Mouse (Mus musculus) heart, embryonic 11.5 days (tissue): ENCODE data around the gene Hoxa4. TPM values are rescaled to one million over a fixed set of nuclear protein-coding genes. Genes with fewer than 3 reads are reported as not detected.

Experiments used
- ATAC-seq: fragments of 200-750 bp; cut with Nextera tagmentation; replicated peaks from 2 replicates; pipeline ENCODE4 v1.8.0; 2017; ENCODE audit warnings: moderate library complexity; ENCODE audit not compliant: insufficient number of reproducible peaks, low FRiP score, low TSS enrichment
- H3K27ac ChIP-seq: fragments of 300-500 bp; sonication (generic); 2 replicates; pipeline ENCODE4 v1.5.1; 2014; ENCODE audit warnings: mild to moderate bottlenecking, low read depth, low read length
- H3K27me3 ChIP-seq: fragments of 300-500 bp; sonication (generic); 2 replicates; pipeline ENCODE4 v1.6.1; 2014; ENCODE audit warnings: mild to moderate bottlenecking, low read length, mixed read lengths; ENCODE audit not compliant: control insufficient read depth, insufficient read depth
- H3K36me3 ChIP-seq: fragments of 300-500 bp; sonication (generic); 2 replicates; pipeline ENCODE4 v1.6.1; 2014; ENCODE audit warnings: mild to moderate bottlenecking, low read length, moderate library complexity, mixed read lengths; ENCODE audit not compliant: control insufficient read depth, insufficient read depth
- H3K4me1 ChIP-seq: fragments of 300-500 bp; sonication (generic); 2 replicates; pipeline ENCODE4 v1.6.1; 2014; ENCODE audit warnings: low read length; ENCODE audit not compliant: control insufficient read depth, insufficient read depth
- H3K4me2 ChIP-seq: fragments of 300-500 bp; sonication (generic); 2 replicates; pipeline ENCODE4 v1.6.1; 2014; ENCODE audit warnings: mild to moderate bottlenecking, moderate library complexity
- H3K4me3 ChIP-seq: fragments of 300-500 bp; sonication (generic); 2 replicates; pipeline ENCODE4 v1.5.1; 2014; ENCODE audit warnings: low read depth, low read length
- H3K9ac ChIP-seq: fragments of 300-500 bp; sonication (generic); 2 replicates; pipeline ENCODE4 v1.6.1; 2014; ENCODE audit warnings: mild to moderate bottlenecking, low read depth, low read length, moderate library complexity
- H3K9me3 ChIP-seq: fragments of 300-500 bp; sonication (generic); replicated peaks from 2 replicates; pipeline ENCODE4 v1.6.1; 2016; ENCODE audit warnings: low read length; ENCODE audit not compliant: control insufficient read depth
- WGBS: fragments of 180-500 bp; shearing (Covaris S2); extraction: QIAGEN DNeasy Blood & Tissue Kit; methylation state at CpG from one replicate; pipeline ENCODE4 v1.1.7; 2014; ENCODE audit not compliant: insufficient replicate concordance; 5-methylcytosine and 5-hydroxymethylcytosine counted together
- polyA plus RNA-seq: library from polyadenylated mRNA; unstranded; fragments of >200 nt; fragmentation: Nextera tagmentation; extraction: Ambion mirVana; gene quantifications from 2 replicates; pipeline ENCODE4 v1.2.1, GENCODE M21; 2014

The Hoxa4 gene
- polyA plus RNA-seq, 1 experiment from 2014 or later: 1.4 TPM

GRCm38 (mm10) chr6:52230516-52231165 lies 39.1 kb upstream of the Hoxa4 start, which contains the start of gene Hoxa9:
Gene Hoxa9 (minus strand): TSS chr6:52231089.
- peak; percentile 26; the same call in 1 of the 2 replicates for ATAC-seq
- Histone ChIP-seq H3K4me3 (no peak within 1 kb of the TSS), H3K9me3 (no peaks in the 10 kb centered on the region), H3K4me1 (peaks cover 7% of the 10 kb centered on the region; the same call in 1 of the 2 replicates), H3K9ac (no peak within 1 kb of the TSS), H3K27me3 (peaks cover 95% of the 10 kb centered on the region), H3K36me3 (no peaks in the 10 kb centered on the region), H3K27ac (no peak within 1 kb of the TSS), H3K4me2 (no peak within 1 kb of the TSS)
- 1% methylated on average over 26 of the region's 36 CpGs for WGBS

- Histone ChIP-seq H3K36me3 (no peaks in the 10 kb centered on the region), H3K4me2 (no peak overlapping the region), H3K9me3 (no peaks in the 10 kb centered on the region), H3K4me3 (no peak overlapping the region), H3K4me1 (peaks cover 8% of the 10 kb centered on the region; the same call in 1 of the 2 replicates), H3K9ac (no peak overlapping the region), H3K27ac (no peak overlapping the region), H3K27me3 (peaks cover 95% of the 10 kb centered on the region)
- no peak for ATAC-seq
- 2% methylated on average over 43 of the region's 44 CpGs for WGBS
Observed at GRCm38 (mm10) chr6:52229558-52230416, 38.2 kb upstream of the Hoxa4 start.

- Histone ChIP-seq H3K9me3 (no peaks in the 10 kb centered on the region), H3K4me2 (no peak overlapping the region), H3K4me1 (peaks cover 5% of the 10 kb centered on the region; the same call in 1 of the 2 replicates), H3K27ac (no peak overlapping the region), H3K9ac (no peak overlapping the region), H3K36me3 (no peaks in the 10 kb centered on the region), H3K27me3 (peaks cover 95% of the 10 kb centered on the region), H3K4me3 (no peak overlapping the region)
- under 1% methylated on average over 38 of the region's 38 CpGs for WGBS
- ATAC-seq: no peak
Observed at GRCm38 (mm10) chr6:52228475-52229465, 37.2 kb upstream of the Hoxa4 start.

- Histone ChIP-seq H3K4me2 (no peak overlapping the region), H3K27ac (no peak overlapping the region), H3K4me3 (no peak overlapping the region), H3K9me3 (no peaks in the 10 kb centered on the region), H3K4me1 (peaks cover 5% of the 10 kb centered on the region; the same call in 1 of the 2 replicates), H3K9ac (no peak overlapping the region), H3K27me3 (peaks cover 95% of the 10 kb centered on the region), H3K36me3 (no peaks in the 10 kb centered on the region)
- no peak for ATAC-seq
- 4% methylated on average over 11 of the region's 11 CpGs for WGBS
Observed at GRCm38 (mm10) chr6:52227470-52228222, 36.1 kb upstream of the Hoxa4 start.

GRCm38 (mm10) chr6:52226569-52227257 lies 35.2 kb upstream of the Hoxa4 start:
- Histone ChIP-seq H3K27ac (no peak overlapping the region), H3K9ac (no peak overlapping the region), H3K9me3 (no peaks in the 10 kb centered on the region), H3K27me3 (peaks cover 95% of the 10 kb centered on the region), H3K4me3 (no peak overlapping the region), H3K36me3 (no peaks in the 10 kb centered on the region), H3K4me2 (no peak overlapping the region), H3K4me1 (peaks cover 5% of the 10 kb centered on the region; the same call in 1 of the 2 replicates)
- WGBS: 2% methylated on average over 26 of the region's 26 CpGs
- no peak for ATAC-seq

- Histone ChIP-seq H3K4me1 (peaks cover 5% of the 10 kb centered on the region; the same call in 1 of the 2 replicates), H3K27ac (no peak overlapping the region)
- WGBS: 4% methylated on average over 69 of the region's 69 CpGs
Observed at GRCm38 (mm10) chr6:52225612-52226568, 34.3 kb upstream of the Hoxa4 start.

More at GRCm38 (mm10) chr6:52225612-52226568, 34.3 kb upstream of the Hoxa4 start:
- H3K9me3 ChIP-seq: no peaks in the 10 kb centered on the region
- H3K4me3 ChIP-seq: no peak overlapping the region
- H3K36me3 ChIP-seq: no peaks in the 10 kb centered on the region
- peaks cover 97% of the 10 kb centered on the region for H3K27me3 ChIP-seq
- ATAC-seq: no peak
- no peak overlapping the region for H3K9ac ChIP-seq
- H3K4me2 ChIP-seq: no peak overlapping the region
